8 mouse cellular contexts compared by ENCODE assay signal in genomic region chr4:123216782-123217181, GRCm38 (mm10). TPM values are rescaled to one million over a fixed set of nuclear protein-coding genes. Genes with fewer than 3 reads are reported as not detected.
DNase-seq lines count a peak whose midpoint lies in the region; ATAC-seq and TF ChIP-seq lines count a peak whose summit lies in the region.
"Had no signal": no experiment of that assay in that cellular context is flagged by ENCODE, and none has a peak within 500 bp of the region (broad histone marks: within the 10 kb centered on the region; RNA-seq: fewer than 3 reads in every experiment).

No protein-coding gene starts in this region.

- no peak overlapping the region for H3K4me2 ChIP-seq in kidney, embryonic 15.5 days
- H3K4me2 ChIP-seq in limb, embryonic 14.5 days (replicated peaks; ENCODE audit: low read depth, low read length, severe bottlenecking), result no peak overlapping the region

- H3K4me3 ChIP-seq in kidney, embryonic 15.5 days (replicated peaks), result no peak overlapping the region
- no peak overlapping the region for H3K4me3 ChIP-seq in E14TG2a.4 (replicated peaks; ENCODE audit: low read length)
- no peak overlapping the region for H3K4me3 ChIP-seq in limb, embryonic 14.5 days (replicated peaks; ENCODE audit: low read length)

- peaks cover 6% of the 10 kb centered on the region for H3K4me1 ChIP-seq in kidney, embryonic 15.5 days
- peaks cover 13% of the 10 kb centered on the region for H3K4me1 ChIP-seq in E14TG2a.4 (replicated peaks; ENCODE audit: low read depth, low read length)
- no peaks in the 10 kb centered on the region for H3K4me1 ChIP-seq in limb, embryonic 14.5 days (ENCODE audit: control insufficient read depth, insufficient read depth, low read length)

- H3K9ac ChIP-seq in kidney, embryonic 15.5 days, result no peak overlapping the region
- no peak overlapping the region for H3K9ac ChIP-seq in limb, embryonic 14.5 days (ENCODE audit: low read depth, low read length, severe bottlenecking)

- DNase-seq in kidney, adult 9 months, result peak; percentile 46
- DNase-seq in A20 (ENCODE audit: low read depth, low spot score), result peak; percentile 58
- DNase-seq in cerebellum, adult 9-10 months, result peak; percentile 55
- DNase-seq in limb, embryonic 14.5 days (ENCODE audit: low spot score), result peak; percentile 42
- peak; percentile 68 for DNase-seq in thymus, postnatal 4 days

- TF ChIP-seq CTCF in E14TG2a.4 (conservative IDR thresholded peaks at IDR 0.05; ENCODE audit: low read length), result peak; percentile 93

- H3K27me3 ChIP-seq in kidney, embryonic 15.5 days, result peaks cover 7% of the 10 kb centered on the region; the same call in 1 of the 2 replicates
- H3K27me3 ChIP-seq in E14TG2a.4 (ENCODE audit: insufficient read depth, low read length), result peaks cover 55% of the 10 kb centered on the region
- H3K27me3 ChIP-seq in limb, embryonic 14.5 days (ENCODE audit: control insufficient read depth, insufficient read depth, low read length), result no peaks in the 10 kb centered on the region

- H3K27ac ChIP-seq in kidney, embryonic 15.5 days, result no peak overlapping the region
- H3K27ac ChIP-seq in limb, embryonic 14.5 days (replicated peaks; ENCODE audit: low read depth, low read length), result no peak overlapping the region

- no peak for TF ChIP-seq POLR2A in limb, embryonic 14.5 days (IDR thresholded peaks at IDR 0.05; ENCODE audit: borderline replicate concordance, extremely low read depth, insufficient read depth, insufficient read length)

- ATAC-seq in kidney, embryonic 15.5 days (replicated peaks; ENCODE audit: low FRiP score), result no peak
- no peak for ATAC-seq in limb, embryonic 14.5 days (ENCODE audit: low FRiP score, low read depth)

- no peaks in the 10 kb centered on the region for H3K36me3 ChIP-seq in kidney, embryonic 15.5 days
- no peaks in the 10 kb centered on the region for H3K36me3 ChIP-seq in E14TG2a.4 (ENCODE audit: insufficient read depth, low read length)
- H3K36me3 ChIP-seq in limb, embryonic 14.5 days (ENCODE audit: control insufficient read depth, insufficient read depth, low read length), result no peaks in the 10 kb centered on the region

- no peaks in the 10 kb centered on the region for H3K9me3 ChIP-seq in kidney, embryonic 15.5 days (replicated peaks)
- no peaks in the 10 kb centered on the region for H3K9me3 ChIP-seq in E14TG2a.4 (ENCODE audit: low read length)
- no peaks in the 10 kb centered on the region for H3K9me3 ChIP-seq in limb, embryonic 14.5 days (ENCODE audit: control insufficient read depth, low read length)

- WGBS in kidney, embryonic 15.5 days, result 9% methylated on average over 1 of the region's 1 CpGs
- 9% methylated on average over 1 of the region's 1 CpGs for WGBS in limb, embryonic 14.5 days

RNA-seq across cellular contexts. Expression of gene Nt5c1a, which starts 15.5 kb away (rescaled TPM):
- 0.25 and 0.49 TPM in 2 replicates for polyA plus RNA-seq in kidney, embryonic 15.5 days (2015; fragmentation: Nextera tagmentation; extraction: Ambion mirVana)
- 0.05 TPM in 1 of 2 replicates, not detected in the other for polyA plus RNA-seq in limb, embryonic 14.5 days (2012; rRNA removed)
- not detected in 2 replicates for polyA plus RNA-seq in limb, embryonic 14.5 days (2014; fragmentation: Nextera tagmentation; extraction: Ambion mirVana)
- polyA plus RNA-seq: stomach, embryonic 16.5 days had no signal

RNA-seq across cellular contexts. Expression of gene Heyl, which starts 16.6 kb away (rescaled TPM):
- 44.2 and 47.7 TPM in 2 replicates for polyA plus RNA-seq in kidney, embryonic 15.5 days (2015; fragmentation: Nextera tagmentation; extraction: Ambion mirVana)
- 8.9 and 11.1 TPM in 2 replicates for polyA plus RNA-seq in limb, embryonic 14.5 days (2012; rRNA removed)
- 9.6 and 13.2 TPM in 2 replicates for polyA plus RNA-seq in limb, embryonic 14.5 days (2014; fragmentation: Nextera tagmentation; extraction: Ambion mirVana)

RNA-seq across cellular contexts. Expression of gene Hpcal4, which starts 33.8 kb away (rescaled TPM):
- polyA plus RNA-seq in kidney, embryonic 15.5 days (2015; fragmentation: Nextera tagmentation; extraction: Ambion mirVana), result 1.3 TPM in 2 replicates
- polyA plus RNA-seq in limb, embryonic 14.5 days (2012; rRNA removed), result 0.12 and 0.34 TPM in 2 replicates
- polyA plus RNA-seq in limb, embryonic 14.5 days (2014; fragmentation: Nextera tagmentation; extraction: Ambion mirVana), result 0.26 and 1.1 TPM in 2 replicates

RNA-seq across cellular contexts. Expression of gene Pabpc4, which starts 45.4 kb away (rescaled TPM):
- 45.3 and 47.4 TPM in 2 replicates for polyA plus RNA-seq in kidney, embryonic 15.5 days (2015; fragmentation: Nextera tagmentation; extraction: Ambion mirVana)
- polyA plus RNA-seq in limb, embryonic 14.5 days (2012; rRNA removed), result 147 and 207 TPM in 2 replicates
- 57.2 and 59.1 TPM in 2 replicates for polyA plus RNA-seq in limb, embryonic 14.5 days (2014; fragmentation: Nextera tagmentation; extraction: Ambion mirVana)
